Mouse (Mus musculus): Measurements from ENCODE around the gene Lins1.

The Lins1 gene

DNA sequence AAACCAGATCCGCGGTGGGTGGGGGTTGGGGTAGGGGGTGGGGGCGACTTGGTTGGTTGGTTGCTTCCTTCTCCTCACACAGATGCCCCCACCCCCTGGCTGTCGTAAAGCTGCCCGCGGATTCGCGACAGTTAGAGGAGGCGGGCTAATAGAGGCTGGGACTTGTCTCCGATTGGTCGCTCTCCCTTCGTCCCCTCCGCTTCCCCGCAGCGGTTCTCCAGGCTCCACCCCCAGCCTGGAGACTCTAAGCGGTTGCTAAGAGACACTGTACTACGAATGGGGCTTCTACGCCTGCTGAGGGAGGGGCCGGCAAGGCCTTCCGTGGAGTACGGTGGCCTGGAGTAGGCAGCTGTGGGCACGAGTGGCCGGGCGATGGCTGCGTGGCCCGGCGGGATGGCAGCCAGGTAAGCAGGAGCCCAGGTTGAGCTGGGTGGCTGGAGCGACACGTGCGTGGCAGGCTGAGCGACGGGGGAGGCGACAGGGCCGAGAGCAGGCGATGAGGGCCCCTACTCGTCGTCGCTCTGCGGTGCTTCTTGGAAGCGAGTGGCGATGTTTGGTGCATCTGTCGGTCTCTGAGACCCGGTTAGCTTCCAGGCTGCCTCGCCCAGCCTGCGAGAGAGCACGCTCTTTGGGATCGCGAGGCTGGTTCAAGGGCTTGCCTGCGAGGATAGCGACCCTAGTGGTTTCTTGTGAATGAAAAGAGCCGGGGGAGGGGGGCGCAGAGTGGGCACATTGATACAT is at the start of gene Lins1:
TSS of gene Lins1 (plus strand) at position 270 of the 741 bp plus-strand sequence.
- DNase-seq: peak; percentile 96 to 98

DNA sequence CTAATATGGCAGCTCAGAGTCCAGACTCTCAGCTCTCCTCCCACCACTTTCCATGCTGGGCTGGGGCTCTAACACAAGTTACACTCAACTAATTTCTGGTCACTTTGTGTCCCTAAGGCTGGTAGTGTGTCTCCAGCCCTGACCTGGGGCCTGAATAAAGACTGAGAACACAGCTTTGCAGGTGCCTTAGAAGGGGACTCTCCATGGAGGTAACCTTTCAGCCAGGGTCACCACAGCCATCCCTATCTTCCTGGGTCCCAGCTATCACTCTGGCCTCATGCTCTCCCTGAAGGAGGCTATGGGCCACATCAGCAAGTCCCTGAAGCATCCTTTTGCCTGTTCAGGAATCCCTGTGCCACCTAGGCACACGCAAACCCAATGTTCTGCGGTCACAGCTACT is 44.0 kb upstream of the Lins1 start:
- no peak for DNase-seq

DNA sequence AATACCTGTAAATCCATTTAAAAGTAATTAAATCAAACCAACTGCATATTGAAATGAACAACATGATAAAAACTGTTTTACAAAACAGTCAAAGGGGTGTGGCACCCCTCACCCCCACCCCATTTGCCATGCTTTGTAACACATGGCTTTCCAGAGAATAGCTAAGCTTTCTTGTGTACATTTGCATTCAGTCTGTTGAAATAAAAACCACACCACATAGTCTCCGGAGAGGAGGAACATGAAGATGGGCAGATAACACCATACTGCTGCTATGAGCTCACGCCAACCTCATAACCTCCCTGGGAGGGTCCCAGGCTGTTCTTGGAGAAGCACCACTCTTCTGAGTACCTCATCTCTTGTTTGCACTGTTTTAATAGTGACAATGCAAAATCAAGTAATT is 40.5 kb upstream of the Lins1 start:
- no peak for DNase-seq

DNA sequence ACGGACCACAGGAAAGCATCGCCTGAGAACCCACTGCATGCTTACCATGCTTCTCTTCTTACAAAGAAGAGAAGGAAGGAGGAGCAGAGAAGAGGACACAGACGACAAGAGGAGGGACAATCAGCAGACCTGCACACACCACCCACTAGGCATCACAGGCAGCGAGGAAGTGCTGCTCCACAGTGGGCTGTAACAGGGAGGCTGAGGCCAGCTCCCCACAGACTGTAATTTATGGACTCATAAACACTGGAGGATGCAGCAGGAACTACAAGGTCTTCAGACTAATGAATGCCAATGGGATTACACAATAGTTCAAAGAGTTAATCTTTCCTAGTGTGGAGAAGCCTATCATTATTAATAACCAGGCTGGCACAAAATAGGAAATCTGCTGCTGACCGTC is 38.8 kb upstream of the Lins1 start:
- no peak for DNase-seq

DNA sequence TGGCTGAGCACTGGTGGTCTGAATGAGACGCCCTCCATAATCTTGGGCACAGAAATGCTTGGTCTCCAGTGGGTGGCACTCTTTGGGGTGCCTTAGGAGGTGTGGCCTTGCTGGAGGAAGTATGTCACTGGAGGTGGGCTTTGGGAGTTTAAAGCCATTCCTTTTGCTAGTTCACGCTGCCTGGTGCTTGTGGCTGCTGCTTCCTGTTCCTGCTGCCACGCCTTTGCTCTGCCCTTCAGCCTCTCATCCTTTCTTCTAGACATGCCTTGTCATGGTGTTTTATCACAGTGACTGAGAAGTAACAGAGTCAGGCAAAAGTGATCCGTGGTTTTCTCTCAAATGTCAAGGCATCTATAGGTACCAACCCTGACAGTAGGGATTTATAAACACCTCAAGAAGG is 37.5 kb upstream of the Lins1 start:
- no peak for DNase-seq

DNA sequence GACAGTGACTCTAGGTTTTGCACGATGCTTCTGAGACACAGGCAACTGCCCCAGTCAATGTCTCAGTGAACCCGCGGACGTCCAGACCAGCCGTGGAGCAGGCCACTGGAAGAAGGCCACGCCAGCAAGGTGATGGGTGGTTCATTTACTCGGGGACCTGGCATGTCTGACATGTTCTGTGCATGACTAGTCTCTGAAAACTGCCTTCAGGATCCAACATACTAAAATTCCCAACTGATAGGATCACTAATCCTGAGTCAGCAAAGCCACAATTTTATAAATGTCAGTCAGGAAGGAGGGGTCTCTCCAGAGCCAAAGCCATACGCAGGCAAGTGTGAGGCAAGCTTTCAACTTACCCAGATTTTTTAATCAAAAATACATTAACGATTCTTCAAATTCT is 36.1 kb upstream of the Lins1 start:
- no peak for DNase-seq

DNA sequence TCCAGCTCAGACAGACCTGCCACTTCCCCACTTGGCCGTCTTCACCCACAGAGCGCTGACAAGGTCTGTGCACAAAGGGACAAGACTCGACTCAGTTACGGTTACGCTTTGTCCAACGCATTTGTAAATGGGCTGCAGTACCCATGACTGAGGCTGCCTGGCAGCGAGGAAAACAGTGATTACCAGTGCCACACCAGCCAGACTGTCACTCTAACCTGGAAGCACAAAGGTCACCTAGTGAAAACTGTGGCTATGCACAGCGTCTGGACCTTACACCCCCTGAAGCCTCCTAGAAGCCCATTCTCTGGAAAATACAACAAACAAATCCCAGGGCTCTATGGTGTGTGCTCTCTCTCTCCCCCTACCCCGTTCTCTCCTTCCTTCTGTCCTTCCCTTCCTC is 34.2 kb upstream of the Lins1 start:
- no peak for DNase-seq

DNA sequence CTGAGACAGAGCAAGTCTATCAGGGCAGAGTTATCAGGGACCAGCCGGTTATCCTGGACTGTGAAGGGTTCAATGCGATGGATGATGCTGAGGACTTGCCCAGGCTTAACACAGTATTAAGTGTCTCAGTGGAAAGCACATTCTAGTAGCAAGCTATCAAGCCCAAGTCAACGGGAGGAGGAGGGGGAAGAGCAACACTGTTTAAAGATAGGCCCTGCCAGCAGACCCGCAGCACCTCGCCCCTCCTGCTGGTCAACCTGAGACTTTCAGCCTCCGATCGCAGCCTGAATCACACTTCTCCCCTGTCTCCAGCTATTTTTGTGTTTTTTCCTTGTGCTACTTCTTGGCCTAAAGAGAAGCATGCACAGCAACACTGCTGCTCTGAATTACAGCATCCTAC is 29.4 kb upstream of the Lins1 start:
- DNase-seq: no peak

DNA sequence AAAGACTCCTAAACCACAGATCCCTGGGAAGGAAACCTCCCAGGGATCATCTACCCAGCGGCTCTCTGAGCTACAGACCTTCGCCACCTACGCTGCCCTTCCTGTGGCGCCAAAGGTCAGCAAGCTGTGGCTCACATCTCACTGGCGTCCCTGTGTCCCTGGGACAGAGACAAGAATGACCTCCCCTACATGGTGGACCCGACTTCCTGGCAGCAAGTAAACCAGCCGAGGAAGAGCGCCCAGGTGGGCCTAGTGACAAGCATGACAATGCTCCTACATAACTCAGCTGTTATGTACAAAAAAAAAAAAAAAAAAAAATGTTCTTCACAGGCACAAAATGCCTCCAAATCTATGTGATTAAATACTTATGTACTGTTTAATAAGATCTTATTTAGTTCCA is 28.7 kb upstream of the Lins1 start:
- DNase-seq: no peak

DNA sequence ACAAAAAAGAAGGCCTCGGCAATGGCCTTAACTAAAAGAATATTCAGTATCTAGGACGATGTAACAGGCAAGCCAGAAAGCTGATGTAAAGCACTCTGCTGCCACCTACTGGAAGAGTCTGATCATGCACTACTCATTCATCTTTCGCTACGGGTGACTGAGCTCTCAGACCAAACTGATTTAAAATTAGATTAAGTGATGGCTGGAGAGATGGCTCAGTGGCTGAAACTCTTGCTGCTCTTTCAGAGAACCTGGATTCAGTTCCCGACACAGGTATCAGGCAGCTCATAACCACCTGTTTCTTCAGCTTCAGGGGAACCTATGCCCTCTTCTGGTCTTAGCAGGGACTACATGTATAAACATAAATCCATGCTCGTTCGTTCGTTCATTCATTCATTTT is 28.1 kb upstream of the Lins1 start:
- DNase-seq: peak; percentile 74 to 81

DNA sequence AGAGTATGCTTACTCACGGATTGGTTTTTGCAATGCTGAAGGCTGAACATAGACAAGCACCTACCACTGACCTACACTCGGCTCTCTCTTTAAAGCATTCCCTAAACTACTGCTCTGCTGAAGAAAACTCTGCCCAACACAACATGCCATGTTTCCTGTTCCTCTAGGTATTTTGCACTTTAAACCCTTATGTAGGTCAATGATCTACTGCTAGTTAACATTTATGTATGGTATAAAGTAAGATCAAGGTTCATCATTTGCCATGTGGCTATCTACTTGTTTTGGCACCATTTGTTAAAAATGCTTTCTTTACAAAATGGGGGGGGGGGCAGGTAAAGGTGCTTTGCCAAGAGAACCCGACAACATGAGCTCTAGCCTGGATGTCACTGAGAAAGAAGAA is 26.1 kb upstream of the Lins1 start:
- no peak for DNase-seq

DNA sequence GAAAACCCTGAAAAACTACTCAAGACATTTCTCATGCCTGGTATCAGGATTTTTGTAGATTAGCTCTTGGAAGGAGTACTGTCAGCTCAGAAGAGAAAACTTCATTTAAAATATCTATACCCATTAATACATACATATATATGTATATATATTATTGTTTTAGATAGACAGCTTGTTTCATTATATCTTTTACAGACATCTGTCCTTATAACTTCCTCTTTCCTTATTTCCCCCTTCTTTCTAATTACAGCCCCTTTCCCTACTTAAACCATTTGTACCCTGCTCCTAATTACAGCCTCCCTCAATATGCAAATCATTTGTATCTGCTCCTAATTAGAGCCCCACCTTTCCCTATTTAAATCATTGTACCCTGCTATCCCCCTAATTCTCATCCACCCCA is 22.6 kb upstream of the Lins1 start:
- no peak for DNase-seq

DNA sequence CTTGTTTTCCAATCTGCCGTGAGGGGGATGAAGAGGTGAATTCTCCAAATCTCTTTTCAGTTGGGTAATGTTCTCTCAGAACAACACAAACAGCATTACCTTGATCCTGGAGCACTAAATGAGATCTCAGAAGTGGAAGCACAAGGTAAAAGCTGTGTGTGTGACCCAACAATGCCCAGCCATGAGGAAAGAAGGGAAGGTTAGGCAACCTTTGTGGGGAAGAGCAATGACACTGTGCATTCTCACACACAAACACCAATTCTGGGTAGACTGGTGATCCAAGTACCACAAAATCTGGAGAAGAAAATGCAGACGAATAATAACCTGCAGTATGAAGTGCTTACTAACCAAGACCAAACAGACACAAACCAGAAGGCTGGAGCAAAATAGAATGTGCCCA is 13.9 kb upstream of the Lins1 start:
- no peak for DNase-seq

DNA sequence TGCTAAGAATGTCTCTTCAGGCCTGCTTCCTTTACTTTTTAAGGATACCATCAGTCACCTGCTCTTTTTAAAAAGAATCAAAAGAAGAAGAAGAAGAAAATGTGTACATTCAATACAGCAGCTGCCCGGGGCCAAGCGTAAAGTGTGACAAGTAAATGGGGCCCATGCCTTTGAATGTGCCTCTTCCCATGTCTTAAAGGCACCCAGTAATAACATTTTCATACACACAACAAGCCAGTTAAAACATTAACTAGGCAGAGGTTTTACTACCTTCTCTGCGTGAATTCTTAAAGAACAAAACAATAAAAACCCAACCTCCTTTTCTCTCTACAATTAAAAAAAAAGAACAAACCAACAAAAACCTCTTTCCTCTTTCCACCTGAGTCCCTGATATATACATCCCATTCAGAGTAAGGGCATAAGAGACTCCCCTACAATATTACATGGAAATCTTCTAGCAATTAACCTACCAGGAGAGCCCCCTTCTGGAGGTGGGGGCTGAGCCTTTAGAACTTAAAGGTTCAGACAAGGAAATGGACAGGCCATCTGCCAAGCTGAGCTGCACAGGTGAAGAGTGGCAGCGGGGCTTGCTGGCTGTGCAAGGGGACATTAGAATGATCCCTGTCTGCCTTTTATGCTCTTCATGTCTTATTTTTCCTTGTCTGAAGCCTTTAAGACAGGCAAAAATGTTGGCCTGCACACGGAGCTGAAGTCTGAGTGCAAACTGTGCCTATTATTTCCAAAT is 7.4 kb upstream of the Lins1 start:
- DNase-seq: no peak

DNA sequence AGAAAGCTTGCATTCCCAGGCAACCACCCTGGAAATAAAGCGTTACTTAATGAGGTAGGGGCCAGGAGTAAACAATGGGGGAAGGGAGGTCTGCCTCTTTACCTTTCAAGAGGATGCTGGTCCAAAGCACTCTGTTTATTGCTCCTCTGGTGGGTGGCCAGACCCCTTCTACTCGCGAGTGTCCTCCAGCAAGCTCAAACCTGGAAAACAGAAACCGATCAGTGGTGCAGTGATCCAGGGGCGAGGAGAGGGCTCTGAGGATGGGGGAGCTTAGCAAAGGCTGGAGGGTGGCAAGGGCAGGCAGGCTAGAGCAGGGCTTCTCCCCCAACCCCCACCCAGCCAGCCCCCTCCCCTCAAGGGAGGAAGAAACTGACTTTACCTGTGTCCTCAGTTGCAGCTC is 968 bp upstream of the Lins1 start:
- no peak for DNase-seq

DNA sequence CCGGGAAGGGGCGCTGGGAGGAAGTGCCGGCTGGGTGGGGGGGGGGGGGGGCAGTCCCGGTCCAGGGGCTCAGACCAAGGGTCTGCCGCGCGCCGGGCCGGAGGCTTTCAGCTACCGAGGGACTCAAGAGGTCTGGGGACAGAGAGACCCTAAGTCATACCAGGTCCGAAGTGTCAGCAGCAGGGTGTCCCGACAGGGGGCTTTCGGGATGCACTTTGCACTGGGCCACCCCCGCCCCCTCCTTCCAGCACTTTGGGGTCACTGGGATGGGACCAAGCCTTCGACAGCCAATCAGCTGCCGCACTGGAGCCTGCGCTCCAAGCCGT is 432 bp upstream of the Lins1 start, which contains the start of gene Asb7:
TSS of gene Asb7 (minus strand) at position 303 of the 326 bp plus-strand sequence.
- DNase-seq: no peak

DNA sequence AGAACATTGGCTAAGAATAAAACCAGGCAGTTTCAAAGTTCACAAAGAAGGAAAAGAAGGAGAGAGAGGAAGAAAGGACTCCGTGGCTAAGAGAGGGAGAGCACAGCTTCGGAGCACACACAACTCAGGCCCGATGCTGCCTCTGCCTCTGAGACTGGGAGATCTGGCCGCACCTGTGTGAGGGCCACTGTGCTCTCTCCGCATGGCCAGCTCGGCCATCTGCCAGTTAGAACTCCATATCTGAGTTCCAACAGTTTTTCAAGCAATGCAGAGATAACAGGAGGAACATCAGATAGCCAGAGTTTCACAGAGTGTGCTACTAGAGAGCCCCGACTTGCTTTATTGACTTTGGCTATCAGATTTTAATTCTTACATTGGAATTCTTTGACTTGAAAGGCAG is 4.8 kb downstream of the Lins1 start:
- peak in 1 of 2 experiments; percentile 17 for DNase-seq

DNA sequence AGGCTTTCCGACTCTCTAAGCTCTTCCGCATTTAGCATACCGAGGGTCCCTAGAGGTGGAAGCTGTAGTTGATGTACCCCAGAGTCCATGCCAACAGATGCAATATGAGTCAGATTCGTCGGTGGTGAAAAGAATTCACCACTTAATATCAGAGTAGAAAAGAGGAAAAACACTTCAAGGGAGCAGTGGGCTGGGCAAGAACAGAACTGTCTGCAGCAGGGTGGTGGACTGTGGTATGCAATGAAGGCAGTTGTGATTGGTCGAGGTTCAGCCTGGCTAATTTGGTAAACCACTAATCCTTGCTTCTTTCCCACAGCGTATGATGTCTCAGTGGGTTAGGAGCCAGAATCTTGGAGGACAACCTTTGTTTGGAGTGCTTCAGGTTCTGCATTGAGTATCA is 13.0 kb downstream of the Lins1 start:
- no peak for DNase-seq

DNA sequence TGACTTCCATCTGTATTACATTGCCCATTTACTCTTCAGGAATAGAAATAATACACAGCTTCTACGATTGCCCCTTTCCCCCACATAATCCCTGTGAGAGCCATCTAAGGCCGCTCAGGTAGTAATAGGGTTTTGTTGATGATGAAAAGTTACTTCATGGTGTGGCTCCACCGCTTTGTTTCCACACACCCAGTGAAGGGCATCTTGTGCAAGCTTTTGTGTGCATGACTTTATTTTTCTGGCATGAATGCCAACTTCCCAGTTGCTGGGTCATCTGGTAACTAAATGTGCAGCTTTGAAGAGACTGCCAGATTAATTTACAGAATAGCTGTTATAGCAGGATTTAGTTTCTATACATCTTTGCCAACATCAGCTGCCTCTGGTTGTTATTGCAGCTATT is 14.9 kb downstream of the Lins1 start:
- no peak for DNase-seq

DNA sequence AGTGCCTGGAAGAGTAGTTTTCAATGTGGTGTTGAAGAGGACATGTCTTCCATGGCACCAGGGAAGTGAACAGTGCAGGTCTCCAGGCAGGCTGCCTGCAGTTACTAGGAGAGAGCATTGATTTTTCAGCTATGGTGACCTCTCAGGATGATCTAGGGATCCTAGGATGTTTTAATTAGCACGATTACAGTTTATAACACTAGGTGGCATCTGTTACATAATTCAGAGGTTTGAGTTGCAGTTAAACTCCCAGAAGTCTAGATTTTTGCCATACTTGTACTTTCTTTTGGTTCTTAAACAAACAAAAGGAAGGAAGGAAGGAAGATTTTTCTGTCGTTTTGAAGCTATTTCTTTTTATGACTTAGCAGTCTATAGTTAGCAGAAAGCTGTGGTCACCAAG is 21.5 kb downstream of the Lins1 start:
- no peak for DNase-seq

DNA sequence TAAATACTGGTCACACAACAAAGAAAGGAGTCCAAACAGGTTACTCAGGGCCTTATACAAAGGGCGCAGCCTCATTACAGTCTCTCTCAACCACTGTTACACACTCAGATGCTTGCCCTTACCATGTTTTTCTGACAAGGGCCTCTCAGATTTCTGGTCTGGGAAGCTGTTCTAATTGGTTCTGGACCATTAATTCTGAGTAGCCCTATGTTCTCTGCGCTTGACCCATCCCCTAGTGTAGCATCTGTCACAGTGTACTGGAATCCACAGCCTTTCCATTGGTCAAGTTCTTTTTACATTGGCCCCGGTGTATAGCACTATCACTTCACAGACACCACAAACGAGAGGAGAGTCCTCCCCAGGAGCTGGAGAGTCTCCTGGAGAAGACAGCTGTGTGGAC is 34.8 kb downstream of the Lins1 start:
- no peak for DNase-seq

DNA sequence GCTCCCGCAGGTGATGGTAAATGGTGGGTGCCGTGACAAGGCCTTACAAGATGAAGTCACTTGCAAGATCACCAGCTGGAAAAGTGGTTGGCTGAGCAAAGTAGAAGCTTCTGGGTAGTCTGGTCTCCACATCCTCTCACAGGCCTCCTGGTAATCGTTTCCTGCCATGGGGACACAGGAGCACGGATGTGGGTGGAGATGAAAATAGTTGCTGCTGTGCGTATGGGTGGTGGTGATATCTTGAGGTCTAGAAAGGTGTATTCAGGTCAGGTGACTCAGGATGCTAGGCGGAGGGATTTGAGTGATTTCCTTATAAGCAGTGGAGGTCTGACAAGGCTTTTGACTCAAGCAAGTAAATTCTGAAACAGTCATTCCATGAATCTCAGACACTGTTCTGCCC is 35.3 kb downstream of the Lins1 start:
- DNase-seq: no peak

DNA sequence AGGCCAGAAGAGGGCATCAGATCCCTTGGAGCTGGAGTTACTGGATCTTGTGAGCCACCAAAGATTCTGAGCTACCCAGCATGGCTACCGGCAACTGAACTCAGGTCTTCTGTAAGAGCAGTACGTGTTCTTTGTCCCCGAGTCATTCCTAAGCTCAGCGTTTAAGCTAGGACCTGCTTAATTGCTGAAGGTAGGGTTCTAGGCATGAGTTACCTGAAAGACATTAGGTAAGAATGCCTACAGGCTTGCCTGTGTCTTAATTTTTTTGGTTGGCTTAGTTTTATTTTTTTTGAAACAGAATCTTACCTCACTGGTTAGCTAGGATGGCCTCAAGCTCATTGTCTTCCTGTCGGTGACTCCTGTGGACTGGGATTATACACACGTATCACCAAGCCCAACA is 38.4 kb downstream of the Lins1 start:
- no peak for DNase-seq

DNA sequence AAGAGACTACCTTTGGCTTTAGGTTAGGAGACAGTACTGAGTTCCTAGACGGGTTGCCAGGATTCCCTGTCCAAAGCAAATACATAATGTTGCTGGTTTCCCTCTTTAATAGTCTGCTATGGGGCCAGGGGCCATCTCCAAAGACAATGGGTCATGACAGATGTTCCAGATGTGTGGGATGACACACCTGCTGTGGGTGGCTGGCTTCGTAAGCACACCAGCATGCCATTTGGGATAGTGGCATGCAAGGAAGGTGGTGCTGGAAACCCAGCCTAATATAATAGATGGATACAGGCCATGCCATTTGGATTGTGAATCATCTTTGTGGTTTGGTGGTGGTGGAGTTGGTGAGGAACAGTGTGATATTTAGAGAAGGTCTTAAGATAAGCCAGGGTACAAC is 39.5 kb downstream of the Lins1 start:
- DNase-seq: no peak

DNA sequence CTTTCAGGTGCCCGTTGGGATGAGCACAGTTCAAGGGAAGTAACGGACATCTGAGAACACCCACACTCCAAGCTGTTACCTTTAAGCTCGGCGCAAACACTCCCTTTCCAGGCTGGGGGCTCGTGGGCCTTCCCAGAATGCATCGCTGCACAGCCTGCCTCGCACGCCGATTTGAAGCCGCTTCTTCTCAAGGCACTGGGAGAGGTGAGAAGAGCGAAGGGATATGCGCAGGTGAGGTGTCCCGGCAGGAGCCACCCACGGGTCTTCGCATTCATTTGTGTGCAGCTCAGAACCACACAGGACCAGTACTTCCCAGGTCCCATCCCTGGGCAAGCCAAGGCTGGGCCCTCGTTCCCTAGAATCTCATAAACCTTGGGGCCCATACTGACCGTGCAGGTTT is 43.7 kb downstream of the Lins1 start:
- DNase-seq: no peak

All from cerebellum, postnatal 25 days (tissue).